12 mouse cellular contexts compared by ENCODE assay signal in genomic region chr1:169157496-169157895, GRCm38 (mm10).
"Had no signal": no experiment of that assay in that cellular context is flagged by ENCODE, and none has a peak within 500 bp of the region (broad histone marks: within the 10 kb centered on the region; RNA-seq: fewer than 3 reads in every experiment).

No protein-coding gene starts in this region.

- DNase-seq: retina, postnatal 1 day; right cerebral cortex, adult 18-20 months; right cerebral cortex, postnatal 14 days; right cerebral cortex, postnatal 25 days; right cerebral cortex, postnatal 4 days; spleen, adult 18-20 months; thymus, adult 18-20 months; thymus, adult 2 months; thymus, postnatal 14 days; thymus, postnatal 25 days; thymus, postnatal 36 days; thymus, postnatal 4 days had no signal
